Mouse (Mus musculus) spleen, postnatal 36 days (tissue): ENCODE results near the gene Mrpl33.

Experiments
- DNase-seq, 2 experiments: peaks; one replicate each; pipeline ENCODE4 v3.0.0; 2022; ENCODE audit warnings: low spot score in 2 of 2, mixed read lengths in 1 of 2

Mrpl33 gene

GRCm38 (mm10) chr5:31640542-31640941 is 43.8 kb downstream of the Mrpl33 start:
- no peak for DNase-seq

- no peak for DNase-seq
Measured at GRCm38 (mm10) chr5:31642300-31642699, 45.6 kb downstream of the Mrpl33 start.

GRCm38 (mm10) chr5:31644272-31644671 is 47.5 kb downstream of the Mrpl33 start:
- no peak for DNase-seq

- no peak for DNase-seq
Measured at GRCm38 (mm10) chr5:31644847-31645246, 48.1 kb downstream of the Mrpl33 start.

- no peak for DNase-seq
Measured at GRCm38 (mm10) chr5:31645798-31646197, 49.1 kb downstream of the Mrpl33 start.

- DNase-seq = no peak
Measured at GRCm38 (mm10) chr5:31646574-31646973, 49.8 kb downstream of the Mrpl33 start.

- no peak for DNase-seq
Measured at GRCm38 (mm10) chr5:31647327-31647726, 50.6 kb downstream of the Mrpl33 start.

- DNase-seq = no peak
Measured at GRCm38 (mm10) chr5:31650518-31651288, 54.0 kb downstream of the Mrpl33 start.

- no peak for DNase-seq
Measured at GRCm38 (mm10) chr5:31655688-31656190, 59.0 kb downstream of the Mrpl33 start.

GRCm38 (mm10) chr5:31666176-31666575 is 69.4 kb downstream of the Mrpl33 start:
- DNase-seq = no peak

- no peak for DNase-seq
Measured at GRCm38 (mm10) chr5:31668325-31668968, 71.7 kb downstream of the Mrpl33 start.

GRCm38 (mm10) chr5:31669984-31670383 is 73.2 kb downstream of the Mrpl33 start:
- no peak for DNase-seq

GRCm38 (mm10) chr5:31671137-31671536 is 74.4 kb downstream of the Mrpl33 start:
- no peak for DNase-seq

GRCm38 (mm10) chr5:31673431-31673830 is 76.7 kb downstream of the Mrpl33 start:
- DNase-seq = no peak

GRCm38 (mm10) chr5:31678000-31678399 is 81.3 kb downstream of the Mrpl33 start:
- no peak for DNase-seq

- no peak for DNase-seq
Measured at GRCm38 (mm10) chr5:31680183-31680582, 83.4 kb downstream of the Mrpl33 start.

GRCm38 (mm10) chr5:31682305-31682704 is 85.6 kb downstream of the Mrpl33 start:
- DNase-seq = no peak

- peak; percentile 17 to 26 for DNase-seq
Measured at GRCm38 (mm10) chr5:31686040-31686439, 89.3 kb downstream of the Mrpl33 start.

- no peak for DNase-seq
Measured at GRCm38 (mm10) chr5:31687972-31688371, 91.2 kb downstream of the Mrpl33 start.

- DNase-seq = no peak
Measured at GRCm38 (mm10) chr5:31693191-31693590, 96.5 kb downstream of the Mrpl33 start.

GRCm38 (mm10) chr5:31696971-31697643 is 100.4 kb downstream of the Mrpl33 start, which contains the start of gene Rbks:
Gene Rbks, minus strand, starts transcription at chr5:31697627.
- no peak for DNase-seq

- DNase-seq = peak; percentile 89 to 92
Measured at GRCm38 (mm10) chr5:31697644-31698296, 101.0 kb downstream of the Mrpl33 start, which contains the start of gene Babam2. Gene Babam2, plus strand, starts transcription at chr5:31697684.
